Mouse (Mus musculus) lung, postnatal 0 days (tissue): ENCODE measurements around the gene Defb29. TPM values are rescaled to one million over a fixed set of nuclear protein-coding genes. Genes with fewer than 3 reads are reported as not detected.

Source experiments
- ATAC-seq: fragments of 200-750 bp; cut with Nextera tagmentation; 2 replicates; pipeline ENCODE4 v1.8.0; 2017; ENCODE audit warnings: moderate library complexity
- DNase-seq: peaks from one replicate; pipeline ENCODE4 v3.0.0-alpha.2; 2016; ENCODE audit warnings: low spot score
- H3K27ac ChIP-seq: fragments of 300-500 bp; sonication (generic); 2 replicates; pipeline ENCODE4 v1.5.1; 2014; ENCODE audit warnings: antibody characterized with exemption, mild to moderate bottlenecking, low read length, mixed read lengths
- H3K27me3 ChIP-seq: fragments of 300-500 bp; sonication (generic); replicated peaks from 2 replicates; pipeline ENCODE4 v1.6.1; 2014; ENCODE audit warnings: low read length, mixed read lengths; ENCODE audit not compliant: insufficient read depth
- H3K36me3 ChIP-seq: fragments of 300-500 bp; sonication (generic); 2 replicates; pipeline ENCODE4 v1.6.1; 2014; ENCODE audit warnings: low read length, mixed read lengths; ENCODE audit not compliant: insufficient read depth
- H3K4me1 ChIP-seq: fragments of 300-500 bp; sonication (generic); 2 replicates; pipeline ENCODE4 v1.6.1; 2014; ENCODE audit warnings: antibody characterized with exemption, low read depth, low read length, mixed read lengths; ENCODE audit not compliant: insufficient read depth
- H3K4me2 ChIP-seq: fragments of 300-500 bp; sonication (generic); replicated peaks from 2 replicates; pipeline ENCODE4 v1.6.1; 2014; ENCODE audit warnings: low read depth, mild to moderate bottlenecking, low read length, moderate library complexity, mixed read lengths
- H3K4me3 ChIP-seq: fragments of 300-500 bp; sonication (generic); 2 replicates; pipeline ENCODE4 v1.5.1; 2014; ENCODE audit warnings: low read depth, low read length
- H3K9ac ChIP-seq: fragments of 300-500 bp; sonication (generic); replicated peaks from 2 replicates; pipeline ENCODE4 v1.6.1; 2014; ENCODE audit warnings: low read depth, mild to moderate bottlenecking
- H3K9me3 ChIP-seq: fragments of 300-500 bp; sonication (generic); 2 replicates; pipeline ENCODE4 v1.6.1; 2016; ENCODE audit warnings: low read length, mixed read lengths
- CTCF ChIP-seq: IDR thresholded peaks from 2 replicates; pipeline ENCODE4 v1.5.1; 2016; ENCODE audit warnings: antibody characterized with exemption, mild to moderate bottlenecking
- EP300 ChIP-seq: IDR thresholded peaks from 2 replicates; pipeline ENCODE4 v1.6.1; 2016; ENCODE audit warnings: antibody characterized with exemption, mild to moderate bottlenecking, control low read depth
- WGBS: fragments of 180-500 bp; shearing (Covaris S2); extraction: QIAGEN DNeasy Blood & Tissue Kit; methylation state at CpG from one replicate; pipeline ENCODE4 v1.1.7; 2014; 5-methylcytosine and 5-hydroxymethylcytosine counted together
- polyA plus RNA-seq: library from polyadenylated mRNA; unstranded; fragments of >200 nt; fragmentation: Nextera tagmentation; extraction: Ambion mirVana; gene quantifications from 2 replicates; pipeline ENCODE4 v1.2.1, GENCODE M21; 2015

Defb29 gene
- polyA plus RNA-seq, 1 experiment from 2014 or later: not detected

- no peaks in the 10 kb centered on the region for H3K36me3 ChIP-seq
- no peaks in the 10 kb centered on the region for H3K9me3 ChIP-seq
- 63% methylated on average over 4 of the region's 4 CpGs for WGBS
- ATAC-seq (no peak), DNase-seq (no peak)
- H3K4me2 ChIP-seq: no peak within 1 kb of the TSS
- no peaks in the 10 kb centered on the region for H3K27me3 ChIP-seq
- H3K4me1 ChIP-seq: no peaks in the 10 kb centered on the region
- H3K27ac ChIP-seq: no peak within 1 kb of the TSS
- TF ChIP-seq EP300 (no peak), CTCF (no peak)
- H3K4me3 ChIP-seq: no peak within 1 kb of the TSS
- no peak within 1 kb of the TSS for H3K9ac ChIP-seq
Observed at GRCm38 (mm10) chr2:152517981-152518380, 21.9 kb downstream of the Defb29 start, which contains the start of gene Defb28. TSS of gene Defb28 (plus strand) at chr2:152518255.

GRCm38 (mm10) chr2:152516084-152516483 lies 23.8 kb downstream of the Defb29 start:
- WGBS: 38% methylated on average over 4 of the region's 4 CpGs
- TF ChIP-seq EP300: no peak
- no peak for TF ChIP-seq CTCF
- Histone ChIP-seq H3K9ac (no peak overlapping the region), H3K4me3 (no peak overlapping the region), H3K27ac (no peak overlapping the region), H3K4me2 (no peak overlapping the region), H3K4me1 (no peaks in the 10 kb centered on the region), H3K9me3 (no peaks in the 10 kb centered on the region), H3K27me3 (no peaks in the 10 kb centered on the region), H3K36me3 (no peaks in the 10 kb centered on the region)
- ATAC-seq (no peak), DNase-seq (no peak)

- WGBS: 85% methylated on average over 1 of the region's 1 CpGs
- no peak for DNase-seq
- TF ChIP-seq EP300 (no peak), CTCF (no peak)
Observed at GRCm38 (mm10) chr2:152511592-152511991, 28.3 kb downstream of the Defb29 start, which contains the start of gene Defb26. TSS of gene Defb26 (minus strand) at chr2:152511692.

GRCm38 (mm10) chr2:152503950-152504349 lies 35.9 kb downstream of the Defb29 start:
- Histone ChIP-seq H3K9me3 (no peaks in the 10 kb centered on the region), H3K9ac (no peak overlapping the region), H3K27me3 (no peaks in the 10 kb centered on the region), H3K4me2 (no peak overlapping the region), H3K4me3 (no peak overlapping the region), H3K36me3 (no peaks in the 10 kb centered on the region), H3K27ac (no peak overlapping the region), H3K4me1 (no peaks in the 10 kb centered on the region)
- ATAC-seq: no peak
- WGBS: 73% methylated on average over 2 of the region's 2 CpGs
- TF ChIP-seq EP300: no peak
- TF ChIP-seq CTCF: no peak
- no peak for DNase-seq

More at GRCm38 (mm10) chr2:152511592-152511991, 28.3 kb downstream of the Defb29 start, which contains the start of gene Defb26:
- H3K9ac ChIP-seq: no peak within 1 kb of the TSS
- H3K36me3 ChIP-seq: no peaks in the 10 kb centered on the region
- no peak for ATAC-seq
- no peaks in the 10 kb centered on the region for H3K4me1 ChIP-seq
- H3K9me3 ChIP-seq: no peaks in the 10 kb centered on the region
- H3K4me2 ChIP-seq: no peak within 1 kb of the TSS
- no peaks in the 10 kb centered on the region for H3K27me3 ChIP-seq
- H3K27ac ChIP-seq: no peak within 1 kb of the TSS
- no peak within 1 kb of the TSS for H3K4me3 ChIP-seq

GRCm38 (mm10) chr2:152500863-152501229 lies 39.1 kb downstream of the Defb29 start:
- no peaks in the 10 kb centered on the region for H3K27me3 ChIP-seq
- H3K4me2 ChIP-seq: no peak overlapping the region
- DNase-seq (no peak), ATAC-seq (no peak)
- no peaks in the 10 kb centered on the region for H3K36me3 ChIP-seq
- no peaks in the 10 kb centered on the region for H3K4me1 ChIP-seq
- TF ChIP-seq EP300: no peak
- peak; percentile 55 for TF ChIP-seq CTCF
- no peak overlapping the region for H3K9ac ChIP-seq
- WGBS: 77% methylated on average over 6 of the region's 6 CpGs
- H3K4me3 ChIP-seq: no peak overlapping the region
- H3K27ac ChIP-seq: no peak overlapping the region
- no peaks in the 10 kb centered on the region for H3K9me3 ChIP-seq

GRCm38 (mm10) chr2:152500204-152500862 lies 39.6 kb downstream of the Defb29 start:
- no peak overlapping the region for H3K27ac ChIP-seq
- no peak overlapping the region for H3K9ac ChIP-seq
- no peaks in the 10 kb centered on the region for H3K36me3 ChIP-seq
- ATAC-seq (no peak), DNase-seq (no peak)
- H3K4me1 ChIP-seq: no peaks in the 10 kb centered on the region
- H3K27me3 ChIP-seq: no peaks in the 10 kb centered on the region
- H3K4me2 ChIP-seq: no peak overlapping the region
- H3K9me3 ChIP-seq: no peaks in the 10 kb centered on the region
- TF ChIP-seq EP300 (no peak), CTCF (no peak)
- no peak overlapping the region for H3K4me3 ChIP-seq
- 54% methylated on average over 7 of the region's 7 CpGs for WGBS
